Mouse (Mus musculus) forebrain, postnatal 0 days (tissue): ENCODE data around the gene Mccc2. TPM values are rescaled to one million over a fixed set of nuclear protein-coding genes. Genes with fewer than 3 reads are reported as not detected.

Experiments used
- ATAC-seq: fragments of 200-750 bp; cut with Nextera tagmentation; 2 replicates; pipeline ENCODE4 v1.8.0; 2017; ENCODE audit warnings: mild to moderate bottlenecking, moderate library complexity
- DNase-seq: peaks from one replicate; pipeline ENCODE4 v3.0.0-alpha.2; 2015
- H3K27ac ChIP-seq: fragments of 300-500 bp; sonication (generic); 2 replicates; pipeline ENCODE4 v1.5.1; 2014; ENCODE audit warnings: low read depth, mild to moderate bottlenecking, antibody characterized with exemption, low read length, moderate library complexity, mixed read lengths
- H3K27me3 ChIP-seq: fragments of 300-500 bp; sonication (generic); 2 replicates; pipeline ENCODE4 v1.6.1; 2014; ENCODE audit warnings: mild to moderate bottlenecking, low read length, mixed read lengths; ENCODE audit not compliant: insufficient read depth
- H3K36me3 ChIP-seq: fragments of 300-500 bp; sonication (generic); 2 replicates; pipeline ENCODE4 v1.6.1; 2014; ENCODE audit warnings: mild to moderate bottlenecking, moderate library complexity; ENCODE audit not compliant: insufficient read depth
- H3K4me1 ChIP-seq: fragments of 300-500 bp; sonication (generic); 2 replicates; pipeline ENCODE4 v1.6.1; 2014; ENCODE audit warnings: antibody characterized with exemption; ENCODE audit not compliant: insufficient read depth
- H3K4me2 ChIP-seq: fragments of 300-500 bp; sonication (generic); 2 replicates; pipeline ENCODE4 v1.6.1; 2014; ENCODE audit warnings: low read depth, mild to moderate bottlenecking, moderate library complexity
- H3K4me3 ChIP-seq: fragments of 300-500 bp; sonication (generic); 2 replicates; pipeline ENCODE4 v1.5.1; 2014; ENCODE audit warnings: low read depth, low read length, mixed read lengths
- H3K9ac ChIP-seq: fragments of 300-500 bp; sonication (generic); 2 replicates; pipeline ENCODE4 v1.6.1; 2014; ENCODE audit warnings: mild to moderate bottlenecking
- H3K9me3 ChIP-seq: fragments of 300-500 bp; sonication (generic); 2 replicates; pipeline ENCODE4 v1.6.1; 2016; ENCODE audit warnings: low read length
- CTCF ChIP-seq: sonication (generic); IDR thresholded peaks from 2 replicates; pipeline ENCODE4 v1.5.1; 2016; ENCODE audit warnings: antibody characterized with exemption, control low read depth, low read depth
- WGBS: fragments of 180-500 bp; shearing (Covaris S2); extraction: QIAGEN DNeasy Blood & Tissue Kit; methylation state at CpG from one replicate; pipeline ENCODE4 v1.1.7; 2014; 5-methylcytosine and 5-hydroxymethylcytosine counted together
- polyA plus RNA-seq: library from polyadenylated mRNA; unstranded; fragments of >200 nt; fragmentation: Nextera tagmentation; extraction: Ambion mirVana; gene quantifications from 2 replicates; pipeline ENCODE4 v1.2.1, GENCODE M21; 2015
- total RNA-seq: library from RNA; depleted of rRNA; stranded (reverse); fragments of >200 nt; gene quantifications from 2 replicates; pipeline ENCODE4 v1.2.3, GENCODE M21; 2014

Mccc2 gene
- total and polyA plus RNA-seq, 2 experiments from 2014 or later: 28.0 to 34.2 TPM

GRCm38 (mm10) chr13:100005911-100006496 is 9.4 kb downstream of the Mccc2 start:
- WGBS: 92% methylated on average over 12 of the region's 12 CpGs
- no peak overlapping the region for H3K27ac ChIP-seq

GRCm38 (mm10) chr13:100001790-100002196 is 13.6 kb downstream of the Mccc2 start:
- Histone ChIP-seq H3K27me3 (no peaks in the 10 kb centered on the region), H3K9me3 (no peaks in the 10 kb centered on the region), H3K4me1 (no peaks in the 10 kb centered on the region), H3K4me3 (no peak overlapping the region), H3K4me2 (no peak overlapping the region), H3K27ac (no peak overlapping the region), H3K9ac (no peak overlapping the region), H3K36me3 (no peaks in the 10 kb centered on the region)
- peak; percentile 77 for DNase-seq
- ATAC-seq: peak; percentile 80
- TF ChIP-seq CTCF: peak; percentile 79
- 33% methylated on average over 5 of the region's 5 CpGs for WGBS

More at GRCm38 (mm10) chr13:100005911-100006496, 9.4 kb downstream of the Mccc2 start:
- H3K36me3 ChIP-seq: no peaks in the 10 kb centered on the region
- TF ChIP-seq CTCF: no peak
- no peaks in the 10 kb centered on the region for H3K27me3 ChIP-seq
- no peak overlapping the region for H3K4me2 ChIP-seq
- DNase-seq: no peak
- no peak overlapping the region for H3K9ac ChIP-seq
- no peak overlapping the region for H3K4me3 ChIP-seq
- no peaks in the 10 kb centered on the region for H3K4me1 ChIP-seq
- ATAC-seq: no peak
- H3K9me3 ChIP-seq: no peaks in the 10 kb centered on the region

DNA sequence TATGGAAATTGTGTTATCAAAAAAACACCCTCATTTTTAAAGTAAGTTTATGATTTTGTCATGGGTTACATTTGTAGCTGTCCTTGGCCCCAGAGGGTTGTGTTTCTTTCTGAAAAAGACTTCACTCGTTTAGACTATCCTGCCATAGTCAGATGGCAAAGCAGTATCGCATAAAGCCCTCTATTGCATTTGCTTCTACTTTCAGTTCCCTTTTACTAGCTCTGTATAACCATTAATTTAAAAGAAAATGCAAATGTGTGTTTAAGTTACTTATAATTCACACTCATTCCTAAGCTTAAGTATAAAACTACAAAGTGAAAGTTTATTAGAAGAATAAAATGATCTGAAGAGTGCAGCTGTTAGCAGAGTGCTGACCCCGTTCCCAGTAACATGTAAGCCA is 16.4 kb downstream of the Mccc2 start:
- TF ChIP-seq CTCF: no peak
- no peaks in the 10 kb centered on the region for H3K9me3 ChIP-seq
- H3K4me2 ChIP-seq: no peak overlapping the region

DNA sequence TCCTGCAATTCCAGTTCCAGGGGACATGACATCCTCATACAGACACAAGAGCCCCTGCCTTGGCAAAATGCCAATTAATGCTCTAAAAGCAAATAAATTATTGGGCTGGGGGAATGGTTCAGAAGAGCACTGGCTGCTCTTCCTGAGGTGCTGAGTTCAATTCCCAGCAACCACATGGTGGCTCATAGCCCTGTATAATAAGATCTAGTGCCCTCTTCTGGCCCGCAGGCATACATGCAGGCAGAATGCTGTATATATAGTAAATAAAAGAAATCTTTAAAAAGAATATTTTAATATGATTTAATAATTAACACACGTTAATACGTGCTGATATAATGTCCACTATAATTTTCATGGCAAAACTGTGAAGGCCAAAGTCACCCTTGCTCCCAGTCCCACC is 17.3 kb downstream of the Mccc2 start:
- Histone ChIP-seq H3K36me3 (no peaks in the 10 kb centered on the region), H3K9me3 (no peaks in the 10 kb centered on the region), H3K9ac (no peak overlapping the region), H3K4me3 (no peak overlapping the region), H3K27ac (no peak overlapping the region), H3K27me3 (no peaks in the 10 kb centered on the region), H3K4me1 (no peaks in the 10 kb centered on the region), H3K4me2 (no peak overlapping the region)
- DNase-seq (peak; percentile 3), ATAC-seq (no peak)
- WGBS: 85% methylated on average over 3 of the region's 3 CpGs
- TF ChIP-seq CTCF: peak; percentile 32

More for the DNA sequence above, 16.4 kb downstream of the Mccc2 start:
- Histone ChIP-seq H3K9ac (no peak overlapping the region), H3K4me3 (no peak overlapping the region), H3K27me3 (no peaks in the 10 kb centered on the region), H3K27ac (no peak overlapping the region), H3K4me1 (no peaks in the 10 kb centered on the region), H3K36me3 (no peaks in the 10 kb centered on the region)
- DNase-seq (no peak), ATAC-seq (no peak)
- WGBS: 90% methylated on average over 3 of the region's 3 CpGs

- Histone ChIP-seq H3K36me3 (peaks cover 14% of the 10 kb centered on the region), H3K4me1 (no peaks in the 10 kb centered on the region), H3K27ac (no peak overlapping the region), H3K4me3 (no peak overlapping the region), H3K9ac (no peak overlapping the region), H3K4me2 (no peak overlapping the region), H3K9me3 (no peaks in the 10 kb centered on the region), H3K27me3 (no peaks in the 10 kb centered on the region)
- ATAC-seq (no peak), DNase-seq (no peak)
- no peak for TF ChIP-seq CTCF
- WGBS: 88% methylated on average over 4 of the region's 4 CpGs
Measured at GRCm38 (mm10) chr13:99989592-99989991, 25.8 kb downstream of the Mccc2 start.

DNA sequence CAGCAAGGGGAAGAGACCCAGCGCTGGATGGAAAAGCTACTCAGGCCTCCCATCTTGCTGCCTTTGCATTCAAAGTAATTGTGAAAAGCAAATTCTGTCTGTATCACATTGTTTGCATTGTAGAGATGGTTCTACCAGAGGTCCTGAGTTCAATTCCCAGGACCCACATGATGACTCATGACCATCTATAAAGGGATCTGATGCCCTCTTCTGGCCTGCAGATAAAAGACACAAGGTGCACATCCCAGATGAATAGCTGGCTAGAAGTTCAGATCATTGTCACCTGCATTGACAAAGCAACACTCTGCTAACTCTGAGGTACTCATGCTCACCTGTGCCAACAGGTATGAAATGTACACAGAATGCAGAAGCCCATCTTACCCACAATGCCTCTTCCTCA is 32.1 kb downstream of the Mccc2 start:
- TF ChIP-seq CTCF: peak; percentile 37
- no peaks in the 10 kb centered on the region for H3K4me1 ChIP-seq
- no peaks in the 10 kb centered on the region for H3K27me3 ChIP-seq
- no peak overlapping the region for H3K4me2 ChIP-seq
- H3K4me3 ChIP-seq: no peak overlapping the region
- ATAC-seq (no peak), DNase-seq (no peak)
- H3K9ac ChIP-seq: no peak overlapping the region
- H3K36me3 ChIP-seq: peaks cover 8% of the 10 kb centered on the region; the same call in 1 of the 2 replicates
- no peaks in the 10 kb centered on the region for H3K9me3 ChIP-seq
- no peak overlapping the region for H3K27ac ChIP-seq
- 89% methylated on average over 1 of the region's 1 CpGs for WGBS

GRCm38 (mm10) chr13:99979406-99979805 is 36.0 kb downstream of the Mccc2 start:
- Histone ChIP-seq H3K9ac (no peak overlapping the region), H3K9me3 (no peaks in the 10 kb centered on the region), H3K4me3 (no peak overlapping the region), H3K27me3 (no peaks in the 10 kb centered on the region), H3K36me3 (0 out of 2 replicates have a peak, but pooled peaks cover 1% of the 10 kb centered on the region), H3K4me1 (no peaks in the 10 kb centered on the region), H3K4me2 (no peak overlapping the region), H3K27ac (no peak overlapping the region)
- no peak for TF ChIP-seq CTCF
- DNase-seq (no peak), ATAC-seq (no peak)
- whole genome bisulfite sequencing: 39% methylated on average over 2 of the region's 2 CpGs
